Mouse (Mus musculus) olfactory bulb, adult 2 months (tissue): ENCODE measurements around the gene Dnph1.

Experiments used
- CTCF ChIP-seq: fragments of 200-500 bp; IDR thresholded peaks from 2 replicates; pipeline ENCODE4 v1.5.1; 2012; ENCODE audit warnings: low read depth, mild to moderate bottlenecking, low read length, moderate library complexity; ENCODE audit not compliant: insufficient read depth
- POLR2A ChIP-seq: fragments of 200-500 bp; IDR thresholded peaks from 2 replicates; pipeline ENCODE4 v1.6.1; 2012; ENCODE audit warnings: mild to moderate bottlenecking, low read depth, low read length, moderate library complexity; ENCODE audit not compliant: insufficient read depth

DNA sequence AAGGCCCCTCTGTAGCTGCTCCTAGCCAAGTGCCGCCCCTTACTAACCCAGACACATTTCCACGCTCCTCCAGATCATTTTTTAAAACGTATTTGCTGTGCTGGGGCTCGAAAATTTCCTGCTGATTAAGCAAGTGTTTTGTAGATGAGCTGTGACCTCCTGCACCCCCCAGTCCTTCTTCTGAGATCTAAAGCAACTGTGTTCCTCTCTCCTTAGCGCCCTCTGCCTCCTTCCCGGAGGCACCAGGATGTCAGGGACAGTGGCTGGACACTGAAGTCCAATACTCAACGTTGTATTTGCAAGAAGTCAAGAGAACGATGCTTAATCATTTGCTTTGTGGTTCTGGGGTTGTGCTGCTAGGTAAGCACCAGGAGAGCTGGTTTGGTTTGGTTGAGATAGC is 35.2 kb upstream of the Dnph1 start:
- TF ChIP-seq POLR2A, result no peak
- TF ChIP-seq CTCF, result no peak
